Mouse (Mus musculus) hindbrain, embryonic 15.5 days (tissue): Measurements from ENCODE around the gene Astn1. TPM values are rescaled to one million over a fixed set of nuclear protein-coding genes. Genes with fewer than 3 reads are reported as not detected.

Source experiments
- ATAC-seq: fragments of 200-750 bp; cut with Nextera tagmentation; 2 replicates; pipeline ENCODE4 v1.8.0; 2017; ENCODE audit warnings: low read depth, moderate number of reproducible peaks, moderate TSS enrichment; ENCODE audit not compliant: low FRiP score
- H3K27ac ChIP-seq: fragments of 300-500 bp; sonication (generic); replicated peaks from 2 replicates; pipeline ENCODE4 v1.5.1; 2015; ENCODE audit warnings: mild to moderate bottlenecking, inconsistent platforms
- H3K27me3 ChIP-seq: fragments of 300-500 bp; sonication (generic); 2 replicates; pipeline ENCODE4 v1.6.1; 2015; ENCODE audit warnings: control low read depth, inconsistent platforms
- H3K36me3 ChIP-seq: fragments of 300-500 bp; sonication (generic); 2 replicates; pipeline ENCODE4 v1.6.1; 2015; ENCODE audit warnings: control low read depth, inconsistent platforms
- H3K4me1 ChIP-seq: fragments of 300-500 bp; sonication (generic); replicated peaks from 2 replicates; pipeline ENCODE4 v1.6.1; 2015; ENCODE audit warnings: control low read depth, inconsistent platforms
- H3K4me2 ChIP-seq: fragments of 300-500 bp; sonication (generic); 2 replicates; pipeline ENCODE4 v1.6.1; 2015; ENCODE audit warnings: moderate library complexity, mild to moderate bottlenecking, inconsistent platforms
- H3K4me3 ChIP-seq: fragments of 300-500 bp; sonication (generic); 2 replicates; pipeline ENCODE4 v1.5.1; 2015; ENCODE audit warnings: mild to moderate bottlenecking, inconsistent platforms
- H3K9ac ChIP-seq: fragments of 300-500 bp; sonication (generic); 2 replicates; pipeline ENCODE4 v1.6.1; 2015; ENCODE audit warnings: inconsistent platforms
- H3K9me3 ChIP-seq: fragments of 300-500 bp; sonication (generic); 2 replicates; pipeline ENCODE4 v1.6.1; 2016; ENCODE audit warnings: control low read depth, inconsistent platforms
- WGBS: fragments of 180-500 bp; shearing (Covaris S2); methylation state at CpG from one replicate; pipeline ENCODE4 v1.1.7; 2015; 5-methylcytosine and 5-hydroxymethylcytosine counted together
- polyA plus RNA-seq: library from polyadenylated mRNA; unstranded; fragments of >200 nt; fragmentation: Nextera tagmentation; extraction: Ambion mirVana; gene quantifications from 2 replicates; pipeline ENCODE4 v1.2.1, GENCODE M21; 2015

The Astn1 gene
- polyA plus RNA-seq, 1 experiment from 2014 or later = 40.8 TPM

DNA sequence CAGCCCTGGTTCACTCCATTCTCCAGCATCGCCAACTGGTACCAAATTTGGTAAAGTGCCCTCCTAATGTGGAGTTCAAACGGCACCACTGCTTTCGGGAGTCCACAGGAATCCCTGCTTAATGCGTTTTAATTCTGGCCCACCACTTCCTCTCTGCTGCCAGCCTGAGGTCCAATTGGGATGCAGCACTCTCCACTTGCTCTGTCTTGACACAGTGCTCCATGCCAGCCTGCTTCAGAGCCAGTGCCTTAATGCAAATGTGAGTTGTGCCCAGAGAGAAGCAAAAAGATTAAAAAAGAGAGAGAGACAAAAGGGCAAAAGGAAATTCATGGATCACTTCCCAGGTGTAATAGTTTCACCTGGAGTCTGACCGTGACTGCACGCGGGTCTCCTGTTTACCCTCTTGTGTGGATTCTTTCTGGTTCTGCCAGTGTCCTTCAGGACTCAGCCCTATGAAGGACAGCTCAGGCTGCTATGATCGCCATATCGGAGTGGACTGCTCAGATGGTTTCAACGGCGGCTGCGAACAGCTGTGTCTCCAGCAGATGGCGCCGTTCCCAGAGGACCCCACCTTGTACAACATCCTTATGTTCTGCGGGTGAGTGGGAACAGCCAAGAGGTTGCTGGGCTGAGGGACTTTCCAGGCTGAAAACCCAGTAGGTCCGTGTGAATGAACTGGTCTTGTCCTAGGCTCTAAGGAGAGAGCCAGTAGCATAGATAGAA, 234.8 kb downstream of the Astn1 start:
- 0 out of 2 replicates have a peak, but pooled peaks cover 16% of the 10 kb centered on the region for H3K36me3 ChIP-seq
- no peak overlapping the region for H3K9ac ChIP-seq
- no peaks in the 10 kb centered on the region for H3K4me1 ChIP-seq
- no peak overlapping the region for H3K27ac ChIP-seq
- WGBS = 38% methylated on average over 16 of the region's 16 CpGs
- no peak overlapping the region for H3K4me2 ChIP-seq
- H3K4me3 ChIP-seq = no peak overlapping the region
- no peaks in the 10 kb centered on the region for H3K9me3 ChIP-seq
- ATAC-seq = no peak
- H3K27me3 ChIP-seq = no peaks in the 10 kb centered on the region

DNA sequence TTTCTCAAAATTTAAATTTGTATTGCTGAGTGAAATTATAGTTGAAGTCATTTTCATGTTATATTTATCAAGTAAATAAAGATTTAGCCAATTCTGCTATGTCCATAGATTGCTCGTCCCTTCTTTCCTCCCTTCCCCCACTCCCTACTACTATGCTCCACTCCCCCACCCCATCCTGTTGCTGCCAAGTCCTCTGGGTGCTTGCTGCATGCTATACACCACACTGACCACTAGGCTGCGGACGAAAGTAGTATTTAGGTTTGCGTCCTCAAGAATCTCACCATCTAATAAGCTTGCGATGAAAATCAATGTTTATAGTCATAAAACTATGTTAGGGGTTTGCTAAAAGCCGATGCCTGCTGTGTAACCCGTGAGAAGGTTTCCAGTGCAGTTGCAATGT, 235.9 kb downstream of the Astn1 start:
- no peak overlapping the region for H3K4me3 ChIP-seq
- H3K36me3 ChIP-seq = peaks cover 15% of the 10 kb centered on the region; the same call in 1 of the 2 replicates
- H3K27ac ChIP-seq = no peak overlapping the region
- no peaks in the 10 kb centered on the region for H3K27me3 ChIP-seq
- H3K4me1 ChIP-seq = no peaks in the 10 kb centered on the region
- no peaks in the 10 kb centered on the region for H3K9me3 ChIP-seq
- H3K9ac ChIP-seq = no peak overlapping the region
- ATAC-seq = no peak
- no peak overlapping the region for H3K4me2 ChIP-seq
- 77% methylated on average over 7 of the region's 7 CpGs for WGBS

DNA sequence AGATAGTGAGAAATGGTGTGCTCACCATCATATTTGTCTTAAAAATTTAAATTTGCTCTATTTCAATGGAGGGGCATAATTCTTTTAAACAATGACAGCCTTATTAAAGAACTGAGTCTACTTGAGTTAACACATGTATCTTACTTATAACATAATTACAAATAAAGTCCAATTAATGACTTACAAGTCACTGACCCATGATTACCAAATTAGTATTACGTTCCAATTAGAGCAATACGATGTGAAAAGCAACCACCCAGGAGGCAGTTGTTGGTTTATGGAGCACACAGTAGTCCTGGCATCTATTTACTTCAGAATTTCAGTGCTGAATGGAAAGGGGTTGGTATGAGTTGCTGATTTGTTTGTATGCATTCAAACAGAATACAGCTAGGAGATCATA, 237.4 kb downstream of the Astn1 start:
- Histone ChIP-seq H3K4me1 (no peaks in the 10 kb centered on the region), H3K4me2 (no peak overlapping the region), H3K27ac (no peak overlapping the region), H3K4me3 (no peak overlapping the region), H3K36me3 (peaks cover 9% of the 10 kb centered on the region; the same call in 1 of the 2 replicates), H3K27me3 (no peaks in the 10 kb centered on the region), H3K9me3 (no peaks in the 10 kb centered on the region), H3K9ac (no peak overlapping the region)
- 76% methylated on average over 2 of the region's 2 CpGs for WGBS
- no peak for ATAC-seq

DNA sequence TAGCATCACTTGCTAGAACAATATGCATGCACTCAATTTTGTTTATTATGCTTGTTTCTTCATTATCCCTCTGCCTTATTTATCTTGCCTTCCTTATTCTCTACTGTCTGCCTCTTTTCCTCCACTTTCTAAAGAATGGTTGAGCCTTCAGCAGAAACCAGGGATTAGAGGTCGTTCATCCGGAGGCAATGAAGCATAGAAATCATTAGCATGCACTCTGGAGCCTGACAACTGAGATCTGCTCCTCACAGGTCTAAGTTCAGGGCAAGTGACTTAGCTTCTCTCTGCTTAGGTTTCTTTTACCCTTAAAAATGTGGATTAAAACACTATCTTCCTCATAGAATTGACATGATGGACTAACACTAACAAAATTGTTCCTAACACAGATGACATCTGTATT, 241.0 kb downstream of the Astn1 start:
- H3K36me3 ChIP-seq = peaks cover 12% of the 10 kb centered on the region; the same call in 1 of the 2 replicates
- H3K4me3 ChIP-seq = no peak overlapping the region
- H3K27me3 ChIP-seq = no peaks in the 10 kb centered on the region
- H3K9me3 ChIP-seq = no peaks in the 10 kb centered on the region
- ATAC-seq = no peak
- H3K4me1 ChIP-seq = no peaks in the 10 kb centered on the region
- no peak overlapping the region for H3K27ac ChIP-seq
- WGBS = 40% methylated on average over 2 of the region's 2 CpGs
- no peak overlapping the region for H3K9ac ChIP-seq
- no peak overlapping the region for H3K4me2 ChIP-seq

DNA sequence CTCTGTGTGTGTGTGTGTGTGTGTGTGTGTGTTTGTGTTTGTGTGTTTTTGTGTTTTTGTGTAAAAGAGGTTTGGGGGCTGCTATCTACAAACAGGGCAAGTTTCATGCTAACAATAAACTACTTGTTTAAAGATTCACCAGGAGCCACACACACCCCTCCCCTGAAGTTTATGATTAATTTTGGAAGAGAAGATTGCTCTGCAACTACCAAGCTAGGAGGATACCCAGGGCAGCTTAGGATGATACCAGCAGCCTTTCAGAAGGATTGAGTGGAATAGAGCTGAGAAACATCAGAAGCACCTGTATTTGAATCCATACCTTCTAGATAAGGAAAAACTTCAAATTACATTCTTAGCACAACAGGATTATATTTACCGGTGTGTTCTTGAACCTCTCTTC, 242.1 kb downstream of the Astn1 start:
- H3K36me3 ChIP-seq = peaks cover 14% of the 10 kb centered on the region
- 95% methylated on average over 1 of the region's 1 CpGs for WGBS
- H3K9ac ChIP-seq = no peak overlapping the region
- no peak for ATAC-seq
- H3K27ac ChIP-seq = no peak overlapping the region
- no peak overlapping the region for H3K4me2 ChIP-seq
- H3K4me3 ChIP-seq = no peak overlapping the region
- no peaks in the 10 kb centered on the region for H3K9me3 ChIP-seq
- no peaks in the 10 kb centered on the region for H3K27me3 ChIP-seq
- no peaks in the 10 kb centered on the region for H3K4me1 ChIP-seq

DNA sequence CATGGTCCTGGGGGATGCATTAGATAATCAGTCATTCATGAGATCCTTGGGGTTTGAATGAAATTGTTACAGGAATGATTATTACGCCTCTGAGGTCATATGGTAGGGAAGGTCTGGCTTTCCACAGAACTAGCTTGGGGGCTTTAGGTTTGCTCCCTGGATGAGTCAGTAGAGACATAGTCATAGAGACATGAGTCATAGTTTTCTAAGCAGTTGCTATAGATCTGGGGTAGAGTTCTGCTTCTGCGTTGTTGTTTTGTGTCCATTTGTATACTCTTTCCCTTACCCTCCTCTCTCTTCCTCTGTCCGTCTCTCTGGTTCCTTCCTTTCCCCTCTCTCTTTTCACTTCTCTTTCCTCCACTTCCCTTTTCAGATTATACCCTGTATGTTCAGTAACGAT, 243.5 kb downstream of the Astn1 start:
- Histone ChIP-seq H3K4me1 (no peaks in the 10 kb centered on the region), H3K27ac (no peak overlapping the region), H3K4me2 (no peak overlapping the region), H3K4me3 (no peak overlapping the region), H3K27me3 (no peaks in the 10 kb centered on the region), H3K36me3 (peaks cover 19% of the 10 kb centered on the region), H3K9me3 (no peaks in the 10 kb centered on the region), H3K9ac (no peak overlapping the region)
- WGBS = 83% methylated on average over 4 of the region's 4 CpGs
- ATAC-seq = no peak

DNA sequence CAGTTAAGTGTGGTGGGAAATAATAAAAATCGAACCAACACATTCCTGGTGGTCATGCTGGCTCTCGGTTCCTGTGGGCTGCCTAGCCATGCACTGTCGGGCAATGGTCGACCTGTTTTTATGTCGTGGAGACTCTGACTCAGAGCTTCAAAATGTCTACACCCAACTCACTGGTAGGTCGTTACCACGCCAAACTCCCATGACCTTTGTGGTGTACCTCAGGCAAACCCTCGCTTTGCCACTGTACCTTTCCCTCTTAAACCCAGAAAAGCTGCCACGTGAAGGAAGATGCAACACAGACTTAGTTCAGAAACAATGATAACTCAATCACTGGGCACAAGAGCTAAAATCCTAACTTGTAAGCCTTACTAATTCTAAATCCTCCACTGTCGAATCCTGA, 244.3 kb downstream of the Astn1 start:
- WGBS = 95% methylated on average over 10 of the region's 10 CpGs

DNA sequence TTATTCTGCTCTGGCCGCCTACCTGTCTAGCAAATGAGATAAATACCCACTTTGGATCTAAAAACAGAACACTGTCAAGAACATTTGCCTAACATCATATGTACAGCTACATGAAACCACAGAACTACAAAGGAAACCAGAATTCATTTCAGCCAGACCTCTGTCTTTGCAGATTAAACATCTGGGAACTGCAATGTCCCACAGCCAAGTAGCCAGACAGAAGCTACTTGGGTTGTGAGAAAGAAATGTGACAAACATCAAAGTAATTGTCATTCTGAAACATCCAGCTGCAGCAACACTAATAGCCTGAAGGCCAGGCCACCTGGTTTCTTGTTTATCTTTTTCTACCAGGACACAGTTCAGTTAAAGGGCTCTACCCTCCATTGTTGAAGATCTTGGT, 245.1 kb downstream of the Astn1 start:
- WGBS = 93% methylated on average over 1 of the region's 1 CpGs
- Histone ChIP-seq H3K36me3 (peaks cover 23% of the 10 kb centered on the region), H3K9me3 (no peaks in the 10 kb centered on the region), H3K4me1 (no peaks in the 10 kb centered on the region), H3K4me3 (no peak overlapping the region), H3K9ac (no peak overlapping the region), H3K4me2 (no peak overlapping the region), H3K27ac (no peak overlapping the region), H3K27me3 (no peaks in the 10 kb centered on the region)
- no peak for ATAC-seq

More for the DNA sequence above, 244.3 kb downstream of the Astn1 start:
- H3K4me1 ChIP-seq = no peaks in the 10 kb centered on the region
- no peak overlapping the region for H3K27ac ChIP-seq
- H3K4me2 ChIP-seq = no peak overlapping the region
- no peak overlapping the region for H3K4me3 ChIP-seq
- no peak for ATAC-seq
- H3K27me3 ChIP-seq = no peaks in the 10 kb centered on the region
- H3K36me3 ChIP-seq = peaks cover 21% of the 10 kb centered on the region
- no peaks in the 10 kb centered on the region for H3K9me3 ChIP-seq
- H3K9ac ChIP-seq = no peak overlapping the region

DNA sequence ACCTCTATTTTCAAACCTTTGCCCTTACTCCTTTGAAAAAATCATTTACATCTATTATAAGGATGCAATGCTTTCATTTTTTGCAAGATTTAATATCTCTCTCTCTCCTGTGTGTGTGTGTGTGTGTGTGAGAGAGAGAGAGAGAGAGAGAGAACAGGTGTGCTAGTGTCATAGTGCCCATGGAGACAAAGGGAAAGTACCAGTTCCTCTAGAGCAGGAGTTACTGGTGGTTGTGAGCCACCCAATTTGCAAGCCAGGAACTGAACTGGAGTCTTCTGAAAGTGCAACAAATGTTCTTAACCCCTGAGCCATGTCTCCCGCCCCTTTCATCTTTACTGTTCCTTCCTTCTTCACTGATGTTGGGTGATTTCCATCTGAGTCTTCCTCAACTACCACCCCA, 253.1 kb downstream of the Astn1 start:
- WGBS = 97% methylated on average over 1 of the region's 1 CpGs

DNA sequence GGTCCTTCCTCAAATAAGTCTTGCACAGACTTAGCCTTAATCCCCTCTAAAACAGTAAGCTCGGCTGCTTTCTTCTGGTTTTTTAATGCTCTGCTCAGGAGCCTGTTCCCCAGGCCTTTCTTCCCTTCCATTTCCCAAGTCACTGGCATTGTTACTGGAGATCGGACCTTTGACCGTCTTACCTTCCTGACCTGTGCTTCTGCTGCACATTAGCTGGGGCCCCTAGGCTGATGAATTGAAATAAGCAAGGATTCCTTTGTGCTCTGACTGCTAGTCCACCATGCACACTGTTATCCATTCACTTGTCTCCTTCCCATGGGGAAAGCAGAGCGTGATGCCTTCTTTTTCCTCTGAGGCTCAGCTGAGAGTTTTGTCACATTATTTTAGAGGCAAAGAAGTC, 255.9 kb downstream of the Astn1 start:
- H3K27ac ChIP-seq = no peak overlapping the region
- H3K9me3 ChIP-seq = no peaks in the 10 kb centered on the region
- 69% methylated on average over 4 of the region's 4 CpGs for WGBS
- H3K4me1 ChIP-seq = peaks cover 3% of the 10 kb centered on the region; the same call in 1 of the 2 replicates
- no peaks in the 10 kb centered on the region for H3K27me3 ChIP-seq
- H3K9ac ChIP-seq = no peak overlapping the region
- H3K4me2 ChIP-seq = no peak overlapping the region
- no peak overlapping the region for H3K4me3 ChIP-seq
- ATAC-seq = no peak
- H3K36me3 ChIP-seq = peaks cover 7% of the 10 kb centered on the region; the same call in 1 of the 2 replicates

More for the DNA sequence above, 253.1 kb downstream of the Astn1 start:
- no peak for ATAC-seq
- H3K27ac ChIP-seq = no peak overlapping the region
- no peak overlapping the region for H3K9ac ChIP-seq
- peaks cover 23% of the 10 kb centered on the region for H3K36me3 ChIP-seq
- H3K4me3 ChIP-seq = no peak overlapping the region
- no peaks in the 10 kb centered on the region for H3K9me3 ChIP-seq
- no peaks in the 10 kb centered on the region for H3K27me3 ChIP-seq
- no peaks in the 10 kb centered on the region for H3K4me1 ChIP-seq
- H3K4me2 ChIP-seq = no peak overlapping the region

DNA sequence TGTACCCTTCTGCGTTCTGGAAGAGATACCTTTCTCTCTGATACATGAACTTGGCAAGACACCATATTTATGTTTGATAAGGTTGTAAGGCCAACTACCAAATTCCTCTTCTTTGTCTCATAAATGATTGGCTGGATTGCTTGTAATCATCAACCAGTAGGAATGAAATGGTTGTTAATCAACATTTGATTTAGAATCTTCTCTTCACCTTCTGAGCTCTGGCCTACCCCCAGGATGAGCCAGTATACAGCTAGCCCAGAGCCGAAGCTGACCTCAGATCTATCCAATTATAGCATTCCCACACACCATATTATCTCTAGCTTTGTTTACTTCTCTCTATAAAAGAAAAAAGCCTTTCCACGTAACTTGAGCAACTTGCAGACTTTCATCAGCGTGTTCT, 270.9 kb downstream of the Astn1 start:
- ATAC-seq = no peak
- Histone ChIP-seq H3K27ac (no peak overlapping the region), H3K9ac (no peak overlapping the region), H3K4me1 (no peaks in the 10 kb centered on the region), H3K9me3 (no peaks in the 10 kb centered on the region), H3K27me3 (no peaks in the 10 kb centered on the region), H3K4me3 (no peak overlapping the region), H3K4me2 (no peak overlapping the region), H3K36me3 (no peaks in the 10 kb centered on the region; the same call in 1 of the 2 replicates)
- WGBS = 89% methylated on average over 4 of the region's 4 CpGs

DNA sequence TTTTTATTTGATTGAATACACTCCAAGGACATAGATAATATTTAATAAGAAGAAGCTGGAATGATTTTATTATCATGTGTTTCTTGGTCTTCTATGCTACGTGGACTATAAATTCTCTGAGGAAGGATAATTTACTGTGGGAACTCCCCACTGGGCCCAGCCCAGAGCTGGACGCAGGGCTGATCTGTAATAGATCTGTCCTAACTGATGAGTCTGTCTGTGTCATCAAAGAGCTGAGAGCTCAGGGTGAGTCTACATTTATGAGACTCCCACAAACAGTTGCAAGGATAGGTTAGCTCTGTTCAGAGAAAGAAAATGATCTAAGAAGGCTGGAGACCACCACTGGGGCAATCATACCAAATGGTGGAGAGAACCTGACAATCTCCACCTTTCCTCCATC, 271.4 kb downstream of the Astn1 start:
- no peak overlapping the region for H3K27ac ChIP-seq
- no peaks in the 10 kb centered on the region for H3K27me3 ChIP-seq
- H3K9me3 ChIP-seq = no peaks in the 10 kb centered on the region
- no peak overlapping the region for H3K4me3 ChIP-seq
- 74% methylated on average over 2 of the region's 2 CpGs for WGBS
- H3K9ac ChIP-seq = no peak overlapping the region
- ATAC-seq = no peak
- H3K4me1 ChIP-seq = no peaks in the 10 kb centered on the region
- no peak overlapping the region for H3K4me2 ChIP-seq
- no peaks in the 10 kb centered on the region; the same call in 1 of the 2 replicates for H3K36me3 ChIP-seq

DNA sequence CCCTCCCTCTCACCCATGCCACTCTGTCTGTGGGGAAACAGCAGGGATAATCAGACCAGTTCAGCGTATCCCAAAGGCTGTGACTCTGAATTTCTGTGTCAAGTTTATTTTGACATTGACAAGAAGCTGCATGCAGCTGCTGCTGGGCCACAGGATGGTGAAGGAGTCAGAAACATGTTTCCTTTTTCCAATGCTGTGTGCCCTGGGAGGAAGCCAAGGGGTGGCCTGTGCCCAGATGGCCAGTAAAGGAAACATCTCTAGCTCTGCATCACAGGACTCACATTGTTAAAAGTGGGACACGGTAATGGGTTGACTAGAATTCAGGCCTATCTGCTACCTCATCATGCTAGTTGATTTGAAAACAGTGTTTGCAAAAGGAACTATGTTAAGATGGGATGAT, 279.2 kb downstream of the Astn1 start:
- Histone ChIP-seq H3K4me1 (no peaks in the 10 kb centered on the region), H3K36me3 (no peaks in the 10 kb centered on the region; the same call in 1 of the 2 replicates), H3K9ac (no peak overlapping the region), H3K27ac (no peak overlapping the region), H3K4me2 (no peak overlapping the region), H3K4me3 (no peak overlapping the region), H3K9me3 (no peaks in the 10 kb centered on the region), H3K27me3 (no peaks in the 10 kb centered on the region)
- ATAC-seq = no peak
- 73% methylated on average over 2 of the region's 2 CpGs for WGBS
